Mouse (Mus musculus) gastrocnemius, adult 8-10 months (tissue): ENCODE measurements at regions not wholly inside any gene's neighbourhood (a gene's known extent, or its start where the extent isn't known, plus 50 kb on each side); places are given as distances from the start of the nearest gene placed in this dataset.

Experiments used
- DNase-seq, 2 experiments: peaks; one replicate each; pipeline ENCODE4 v3.0.0; 2022; ENCODE audit warnings: low spot score in 2 of 2

GRCm38 (mm10) chr12:52368034-52368433, 135.7 kb upstream of the Arhgap5 start:
- no peak for DNase-seq

DNA sequence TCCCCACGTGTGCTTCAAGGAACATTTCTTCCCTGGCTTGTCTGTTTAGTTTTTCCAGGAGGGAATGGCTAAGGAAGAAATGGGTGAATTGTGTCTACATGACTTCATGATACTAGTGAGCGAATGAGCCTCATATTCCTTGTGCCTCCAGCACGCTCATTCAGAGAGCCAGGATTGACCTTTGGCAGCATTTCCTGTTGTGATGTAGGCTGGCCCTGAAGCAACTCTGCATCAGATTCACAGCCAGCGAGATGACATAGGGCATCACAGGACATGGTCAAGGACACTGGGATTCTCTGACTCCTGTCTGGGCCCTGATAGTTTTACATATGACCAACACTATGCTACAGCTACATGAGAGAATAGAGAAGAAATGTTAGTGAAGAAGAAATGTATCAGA, 135.3 kb upstream of the Arhgap5 start:
- no peak for DNase-seq

DNA sequence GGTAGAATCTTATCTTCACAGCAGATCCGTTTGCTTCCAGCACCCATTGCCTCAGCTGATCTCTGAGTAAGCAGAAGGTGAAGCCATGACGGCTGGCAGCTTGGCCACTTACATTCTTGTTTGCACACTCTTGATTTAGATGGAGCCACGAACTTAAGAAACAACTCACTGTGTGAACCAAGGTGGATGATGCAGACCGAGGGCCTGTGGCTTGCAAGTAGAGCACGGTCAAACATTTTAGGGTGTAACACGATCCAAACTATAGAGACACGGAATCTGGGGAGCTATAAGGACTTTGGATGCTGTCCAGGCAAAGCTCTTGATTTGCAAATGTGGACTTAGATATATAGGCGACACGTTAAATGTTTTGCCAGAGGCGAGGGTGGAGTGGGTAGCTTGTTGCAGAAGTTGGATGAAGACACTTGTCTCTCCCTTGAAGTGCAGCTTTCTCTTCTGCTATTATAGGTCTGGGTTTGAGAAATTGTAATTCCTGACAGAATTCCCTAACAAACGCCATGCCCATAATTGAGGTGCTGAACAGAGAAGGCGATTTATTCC, 133.5 kb upstream of the Arhgap5 start:
- no peak for DNase-seq

- no peak for DNase-seq
Measured at GRCm38 (mm10) chr12:52375116-52375515, 128.7 kb upstream of the Arhgap5 start.

DNA sequence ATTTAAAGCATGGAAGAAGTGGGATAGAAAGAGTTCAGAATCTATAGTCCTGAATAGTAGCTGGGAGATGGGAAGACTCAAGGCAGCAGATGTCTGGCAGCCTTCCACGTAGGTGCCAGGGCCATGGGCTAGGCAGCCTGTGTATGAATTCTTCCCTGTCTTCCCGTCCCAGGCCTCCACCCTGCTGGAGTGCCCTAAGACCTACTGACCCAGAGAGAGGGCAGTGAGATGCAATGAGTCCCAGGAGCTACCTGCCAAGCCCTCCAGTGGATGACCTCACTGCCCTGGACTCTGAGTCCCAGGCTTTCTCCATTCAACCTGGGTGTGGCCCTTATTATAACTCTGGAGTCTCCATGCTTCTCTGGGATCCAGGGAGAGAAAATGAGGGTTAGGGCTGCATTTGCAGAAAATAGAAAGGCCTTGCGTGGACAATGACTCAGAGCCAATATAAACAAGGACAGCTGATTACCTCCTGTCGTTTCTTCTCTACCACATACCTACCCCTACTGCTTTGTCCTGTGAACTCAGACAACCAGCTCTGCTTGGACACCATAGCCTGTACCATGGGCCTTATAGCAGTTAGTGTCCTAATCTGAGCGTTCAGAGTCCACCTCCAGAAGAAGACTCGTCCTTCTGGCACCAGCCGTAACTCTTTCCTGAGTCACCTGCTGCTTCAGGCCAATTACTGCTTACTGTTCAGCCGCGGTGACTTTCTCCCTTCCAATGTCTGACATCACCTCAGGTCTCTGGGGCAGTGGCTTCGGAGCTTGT, 126.9 kb upstream of the Arhgap5 start:
- no peak for DNase-seq

DNA sequence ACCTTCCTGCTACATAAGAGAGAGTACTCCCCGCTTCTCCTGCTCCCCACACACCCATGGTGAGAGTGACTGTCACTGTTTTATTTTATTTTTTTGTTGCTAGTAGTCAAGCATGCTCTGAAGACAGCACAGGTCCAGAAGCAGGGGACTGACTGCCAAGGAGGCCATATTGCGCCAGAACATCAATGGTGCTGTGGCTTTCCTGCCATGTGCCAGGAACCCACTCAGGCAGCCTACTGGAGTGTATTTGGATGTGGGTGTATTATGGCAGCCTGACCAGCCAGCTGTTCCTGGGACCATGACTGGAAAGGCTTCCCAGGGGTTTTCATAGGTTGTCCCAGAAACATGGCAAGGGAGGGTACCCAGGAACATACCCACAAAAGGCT, 126.3 kb upstream of the Arhgap5 start:
- DNase-seq, result no peak

GRCm38 (mm10) chr12:52379245-52379644, 124.5 kb upstream of the Arhgap5 start:
- no peak for DNase-seq

DNA sequence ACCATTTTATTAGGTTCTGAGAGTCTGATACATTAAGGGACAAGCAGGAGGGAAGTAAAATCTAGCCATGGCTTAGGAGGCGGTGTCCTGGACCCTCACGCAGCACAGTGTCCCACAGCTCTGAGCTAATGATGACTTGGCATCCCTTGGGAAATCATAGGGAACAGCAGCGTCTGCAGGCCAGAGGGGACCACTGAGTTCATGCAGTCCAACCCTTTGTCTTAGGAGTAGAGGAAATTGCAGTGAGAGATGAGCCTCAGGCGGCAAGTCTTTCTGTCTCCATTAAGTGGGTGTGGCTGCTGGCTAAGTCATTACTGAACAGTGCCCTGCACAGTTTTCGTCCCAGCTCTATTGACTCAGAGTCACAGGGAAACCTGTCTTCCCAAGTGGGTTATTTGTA, 123.8 kb upstream of the Arhgap5 start:
- no peak for DNase-seq

- no peak for DNase-seq
Measured at GRCm38 (mm10) chr12:52381161-52381967, 122.4 kb upstream of the Arhgap5 start.

- no peak for DNase-seq
Measured at GRCm38 (mm10) chr12:52381968-52382325, 121.8 kb upstream of the Arhgap5 start.

- DNase-seq, result no peak
Measured at GRCm38 (mm10) chr12:52382832-52383580, 120.8 kb upstream of the Arhgap5 start.

DNA sequence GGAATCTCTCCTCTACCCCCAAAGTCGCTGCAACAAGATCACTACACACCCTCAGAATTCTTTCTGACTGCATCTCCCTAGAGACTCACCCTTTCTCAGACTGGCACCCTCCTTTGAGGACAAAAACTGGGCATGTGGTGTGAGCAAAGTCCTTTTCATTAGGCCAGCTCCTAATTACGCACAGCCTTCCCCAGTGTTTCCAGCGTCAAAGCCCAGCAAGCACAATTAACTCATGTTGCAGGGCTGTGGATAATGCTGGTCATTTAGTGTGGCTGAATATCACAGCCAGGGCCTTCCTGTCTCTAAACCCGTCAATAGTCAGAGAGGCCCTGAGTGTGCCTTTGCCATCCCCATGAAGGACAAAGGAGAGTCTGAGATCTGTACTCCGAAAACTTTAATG, 114.2 kb upstream of the Arhgap5 start:
- DNase-seq, result no peak

DNA sequence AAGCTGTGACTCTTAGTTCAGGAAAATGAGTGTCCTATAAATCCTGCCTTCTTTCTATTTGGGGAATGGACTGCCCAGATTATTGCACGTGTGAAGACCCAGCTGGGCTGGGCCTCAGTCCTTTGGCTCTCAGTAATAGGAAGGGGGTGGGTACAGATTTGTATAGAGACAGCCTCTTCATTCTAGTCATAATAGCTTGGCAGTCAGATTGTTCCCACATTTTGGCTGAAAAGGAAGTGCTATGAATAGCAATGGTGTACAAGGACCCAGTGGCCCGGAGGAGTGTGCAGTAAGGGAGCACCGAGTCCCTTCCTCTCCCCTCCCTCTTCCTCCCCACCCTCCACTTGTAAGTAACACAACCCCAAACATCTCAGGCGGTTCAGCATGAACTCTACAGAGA, 113.5 kb upstream of the Arhgap5 start:
- DNase-seq, result no peak

- no peak for DNase-seq
Measured at GRCm38 (mm10) chr12:52392636-52393035, 111.1 kb upstream of the Arhgap5 start.

DNA sequence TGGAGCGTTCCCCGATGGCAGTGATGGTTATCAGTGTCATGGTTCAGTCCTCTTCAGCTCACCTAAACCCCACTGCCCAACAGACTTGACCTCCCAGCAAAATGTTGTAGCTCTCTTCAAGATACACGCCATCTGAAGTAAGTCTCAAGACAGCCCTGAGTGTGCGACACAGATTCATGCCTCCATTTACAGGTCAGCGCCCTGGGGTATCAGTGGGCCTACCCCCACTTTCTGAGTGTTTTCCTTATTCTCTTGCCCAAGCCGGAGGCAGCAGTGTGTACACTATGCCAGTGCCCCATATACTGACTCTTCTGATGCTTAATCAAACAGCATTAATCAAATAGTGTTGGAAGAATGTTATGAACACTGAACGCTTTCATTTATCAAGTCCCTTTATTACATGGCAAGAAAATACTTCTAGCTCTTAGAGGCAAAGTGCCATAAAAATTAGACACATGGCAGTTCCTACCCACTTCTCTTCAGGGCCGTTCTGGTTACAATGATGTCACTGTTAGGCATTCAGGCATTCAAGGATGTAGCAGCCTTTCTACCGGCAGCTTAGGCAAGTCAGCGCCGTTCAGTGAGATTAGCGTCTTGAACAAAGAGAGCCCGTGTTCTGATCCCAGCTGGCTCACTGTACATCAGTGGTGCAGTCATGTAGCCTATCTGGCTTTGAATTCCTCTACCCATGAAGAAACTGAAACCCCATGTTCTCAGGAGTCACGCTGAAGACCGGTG, 109.6 kb upstream of the Arhgap5 start:
- DNase-seq, result no peak

- no peak for DNase-seq
Measured at GRCm38 (mm10) chr12:52394719-52395062, 109.1 kb upstream of the Arhgap5 start.

GRCm38 (mm10) chr12:52395111-52395510, 108.7 kb upstream of the Arhgap5 start:
- DNase-seq, result no peak

DNA sequence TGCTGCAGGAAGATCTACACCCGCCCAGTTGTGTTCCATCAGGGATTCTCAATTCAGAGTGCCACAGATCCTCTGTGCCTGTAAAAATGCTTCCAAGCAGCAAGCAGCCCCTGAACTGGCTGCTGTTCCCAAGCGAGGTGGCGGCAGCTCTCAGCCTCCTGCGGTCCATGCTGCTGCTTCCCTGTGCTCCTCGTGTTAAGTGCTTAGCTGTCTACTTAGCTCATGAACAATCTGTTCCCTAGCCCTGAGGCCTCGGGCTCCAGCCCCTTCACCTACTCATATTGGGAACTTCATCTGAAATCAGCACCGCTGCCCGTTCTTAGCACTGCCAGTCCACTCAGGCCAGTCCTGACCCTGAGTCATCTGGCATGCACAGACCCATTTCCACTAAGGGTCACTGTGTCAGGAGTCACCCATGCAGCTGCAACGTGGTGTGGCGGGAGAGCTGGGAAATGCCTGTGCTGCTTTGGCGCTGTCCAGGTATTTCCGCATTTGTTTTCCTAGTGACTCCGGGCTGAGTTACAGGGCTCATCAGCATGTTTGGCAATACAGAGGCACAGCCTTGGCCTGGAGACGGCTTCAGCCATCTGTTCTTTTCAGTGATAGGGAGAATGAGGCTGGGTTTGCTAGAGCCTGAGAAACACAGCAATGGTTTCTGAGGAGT, 107.5 kb upstream of the Arhgap5 start:
- DNase-seq, result peak; percentile 23 to 35

GRCm38 (mm10) chr12:52397718-52398510, 105.9 kb upstream of the Arhgap5 start:
- no peak for DNase-seq

GRCm38 (mm10) chr12:52398511-52398975, 105.2 kb upstream of the Arhgap5 start:
- no peak for DNase-seq
